Mouse (Mus musculus): ENCODE measurements around the gene Klk1b16. TPM values are rescaled to one million over a fixed set of nuclear protein-coding genes. Genes with fewer than 3 reads are reported as not detected.
"Not testable (repeated sequence)": the region's sequence is repeated elsewhere in the genome, so short reads cannot be mapped to it uniquely, and the experiment has no call there.

Klk1b16 gene
- polyA plus RNA-seq (2014; fragmentation: Nextera tagmentation; extraction: Ambion mirVana), result not detected in 2 replicates

DNA sequence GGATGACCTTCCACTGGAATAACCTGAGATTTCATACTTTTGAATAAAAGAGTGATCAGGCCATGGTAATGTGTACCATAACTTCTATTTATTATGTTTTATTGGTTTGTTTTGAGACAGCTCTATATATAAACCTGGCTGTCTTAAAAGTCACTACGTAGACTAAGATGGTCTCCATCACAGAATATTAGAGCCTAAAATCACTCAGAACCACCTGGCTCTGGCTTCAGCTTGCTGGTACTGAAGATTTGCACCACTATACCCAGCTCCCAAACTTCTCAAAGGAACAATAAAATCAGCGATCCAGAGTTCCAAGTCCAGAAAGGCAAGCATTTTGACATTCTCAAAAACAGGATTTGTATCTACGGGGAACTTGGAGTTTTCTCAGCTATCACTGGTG, at the start of gene Klk1b16:
TSS of gene Klk1b16 (plus strand) at position 301 of the 400 bp plus-strand sequence.
- Histone ChIP-seq H3K4me2 (ENCODE audit: low read length) (no peak within 1 kb of the TSS), H3K4me1 (ENCODE audit: control insufficient read depth in 2 of 2, insufficient read depth in 2 of 2, low read length in 2 of 2) (no peaks in the 10 kb centered on the region), H3K9me3 (ENCODE audit: control insufficient read depth, low read length) (no peaks in the 10 kb centered on the region), H3K4me3 (ENCODE audit: control insufficient read depth in 1 of 2, insufficient read depth in 1 of 2, low read depth in 1 of 2, low read length in 2 of 2) (no peak within 1 kb of the TSS), H3K27me3 (ENCODE audit: control insufficient read depth, insufficient read depth, low read length) (no peaks in the 10 kb centered on the region), H3K27ac (replicated peaks in 1 of 2; ENCODE audit: control insufficient read depth in 1 of 2, insufficient read depth in 1 of 2, low read depth in 2 of 2, low read length in 2 of 2) (no peak within 1 kb of the TSS), H3K36me3 (ENCODE audit: control insufficient read depth, insufficient read depth, low read length) (no peaks in the 10 kb centered on the region), H3K9ac (ENCODE audit: low read length) (no peak within 1 kb of the TSS)
- 83% methylated on average over 3 of the region's 3 CpGs for WGBS
- no peak for ATAC-seq (ENCODE audit: insufficient number of reproducible peaks, insufficient read depth, low FRiP score, low read depth)

DNA sequence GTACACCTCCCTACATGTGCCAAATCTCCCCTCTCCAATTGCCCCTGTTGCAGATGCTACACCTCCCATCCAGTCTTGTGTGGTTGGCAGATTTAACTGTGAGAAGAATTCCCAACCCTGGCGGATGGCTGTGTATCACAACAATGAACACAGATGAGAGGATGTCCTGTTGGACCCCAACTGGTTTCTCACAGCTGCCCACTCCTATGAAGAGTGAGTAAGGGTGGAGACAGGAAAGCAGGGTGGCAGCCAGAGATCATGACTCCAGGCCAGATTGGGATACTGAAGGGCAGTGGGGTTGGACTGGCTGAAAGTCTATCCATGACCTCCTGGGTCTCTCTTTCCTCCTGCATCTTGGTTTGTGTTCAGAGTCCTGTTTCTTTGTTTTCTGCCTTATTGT, 40.5 kb upstream of the Klk1b16 start:
- Histone ChIP-seq H3K27me3 (ENCODE audit: control insufficient read depth, insufficient read depth, low read length) (no peaks in the 10 kb centered on the region), H3K4me2 (ENCODE audit: low read length) (no peak overlapping the region), H3K36me3 (ENCODE audit: control insufficient read depth, insufficient read depth, low read length) (no peaks in the 10 kb centered on the region), H3K9ac (ENCODE audit: low read length) (no peak overlapping the region), H3K4me3 (ENCODE audit: control insufficient read depth in 1 of 2, insufficient read depth in 1 of 2, low read depth in 1 of 2, low read length in 2 of 2) (no peak overlapping the region), H3K9me3 (ENCODE audit: control insufficient read depth, low read length) (no peaks in the 10 kb centered on the region), H3K27ac (replicated peaks in 1 of 2; ENCODE audit: control insufficient read depth in 1 of 2, insufficient read depth in 1 of 2, low read depth in 2 of 2, low read length in 2 of 2) (no peak overlapping the region), H3K4me1 (ENCODE audit: control insufficient read depth in 2 of 2, insufficient read depth in 2 of 2, low read length in 2 of 2) (no peaks in the 10 kb centered on the region)
- WGBS, result 69% methylated on average over 1 of the region's 1 CpGs
- no peak for ATAC-seq (ENCODE audit: insufficient number of reproducible peaks, insufficient read depth, low FRiP score, low read depth)

DNA sequence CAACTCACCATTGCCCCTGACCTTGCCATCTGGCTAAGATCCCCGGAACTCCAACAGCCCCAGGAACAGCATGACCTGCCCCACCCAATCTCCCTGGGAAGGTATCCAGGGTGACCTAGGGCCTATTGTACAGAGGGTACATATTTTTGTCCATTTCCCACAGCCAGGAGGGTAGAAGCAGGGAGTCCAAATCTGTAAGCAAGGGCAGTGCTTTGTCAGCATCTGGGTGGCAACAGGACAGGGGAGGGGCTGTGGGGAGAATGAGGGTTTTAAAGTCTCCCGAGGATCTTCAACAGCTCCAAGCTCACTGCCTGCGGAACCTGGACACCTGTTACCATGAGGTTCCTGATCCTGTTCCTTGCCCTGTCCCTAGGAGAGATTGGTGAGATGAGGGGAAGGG, 34.5 kb upstream of the Klk1b16 start, which contains the start of gene Klk1b21:
TSS of gene Klk1b21 (plus strand) at position 301 of the 400 bp plus-strand sequence.
- not testable (repeated sequence) for H3K27ac ChIP-seq (replicated peaks in 1 of 2; ENCODE audit: control insufficient read depth in 1 of 2, insufficient read depth in 1 of 2, low read depth in 2 of 2, low read length in 2 of 2); H3K4me2 ChIP-seq (ENCODE audit: low read length); H3K9me3 ChIP-seq (ENCODE audit: control insufficient read depth, low read length); H3K9ac ChIP-seq (ENCODE audit: low read length); H3K27me3 ChIP-seq (ENCODE audit: control insufficient read depth, insufficient read depth, low read length); ATAC-seq (ENCODE audit: insufficient number of reproducible peaks, insufficient read depth, low FRiP score, low read depth); H3K4me3 ChIP-seq (ENCODE audit: control insufficient read depth in 1 of 2, insufficient read depth in 1 of 2, low read depth in 1 of 2, low read length in 2 of 2); H3K36me3 ChIP-seq (ENCODE audit: control insufficient read depth, insufficient read depth, low read length); H3K4me1 ChIP-seq (ENCODE audit: control insufficient read depth in 2 of 2, insufficient read depth in 2 of 2, low read length in 2 of 2)
- WGBS, result 71% methylated on average over 3 of the region's 3 CpGs

DNA sequence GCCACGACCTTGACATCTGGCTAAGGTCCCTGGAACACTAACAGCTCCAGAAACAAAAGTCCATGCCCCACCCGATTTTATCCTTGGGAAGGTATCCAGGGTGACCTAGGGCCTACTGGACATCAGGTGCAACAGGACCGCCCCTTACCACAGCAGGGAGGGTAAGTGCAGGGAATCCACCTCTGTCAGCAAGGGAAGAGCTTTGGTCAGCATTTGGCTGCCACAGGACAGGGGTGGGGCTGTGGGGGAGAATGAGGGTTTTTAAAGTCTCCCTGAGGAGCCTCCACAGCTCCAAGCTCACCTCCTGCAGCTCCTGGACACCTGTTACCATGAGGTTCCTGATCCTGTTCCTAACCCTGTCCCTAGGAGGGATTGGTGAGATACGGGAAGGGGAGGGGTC, 24.2 kb upstream of the Klk1b16 start, which contains the start of gene Klk1b22:
TSS of gene Klk1b22 (plus strand) at position 301 of the 400 bp plus-strand sequence.
- H3K9me3 ChIP-seq (ENCODE audit: control insufficient read depth, low read length), result no peaks in the 10 kb centered on the region
- 54% methylated on average over 4 of the region's 4 CpGs for WGBS
- no peak for ATAC-seq (ENCODE audit: insufficient number of reproducible peaks, insufficient read depth, low FRiP score, low read depth)

DNA sequence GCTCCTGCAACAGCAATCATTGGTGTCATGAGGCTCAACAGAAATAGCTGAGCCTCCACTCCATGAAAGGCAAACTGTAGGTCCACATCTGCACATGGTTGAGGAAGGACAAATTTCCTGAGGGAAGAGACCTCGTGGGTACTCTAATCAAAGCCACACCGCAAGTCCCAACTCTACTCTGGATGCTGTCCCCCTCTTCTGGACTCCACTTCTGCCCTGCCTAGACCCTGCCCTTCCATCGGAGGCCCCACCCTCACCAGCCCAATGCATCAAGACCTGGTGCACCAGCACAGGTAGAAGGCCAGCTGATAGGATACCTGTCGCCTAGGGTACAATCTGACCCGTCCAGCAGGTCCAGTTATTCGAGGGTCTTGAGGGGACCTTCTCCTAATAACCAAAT, 13.1 kb upstream of the Klk1b16 start:
- Histone ChIP-seq H3K9ac (ENCODE audit: low read length) (no peak overlapping the region), H3K4me3 (ENCODE audit: control insufficient read depth in 1 of 2, insufficient read depth in 1 of 2, low read depth in 1 of 2, low read length in 2 of 2) (no peak overlapping the region), H3K27ac (replicated peaks in 1 of 2; ENCODE audit: control insufficient read depth in 1 of 2, insufficient read depth in 1 of 2, low read depth in 2 of 2, low read length in 2 of 2) (no peak overlapping the region), H3K27me3 (ENCODE audit: control insufficient read depth, insufficient read depth, low read length) (no peaks in the 10 kb centered on the region), H3K9me3 (ENCODE audit: control insufficient read depth, low read length) (no peaks in the 10 kb centered on the region), H3K4me2 (ENCODE audit: low read length) (no peak overlapping the region), H3K36me3 (ENCODE audit: control insufficient read depth, insufficient read depth, low read length) (no peaks in the 10 kb centered on the region), H3K4me1 (ENCODE audit: control insufficient read depth in 2 of 2, insufficient read depth in 2 of 2, low read length in 2 of 2) (no peaks in the 10 kb centered on the region)
- 83% methylated on average over 6 of the region's 6 CpGs for WGBS
- no peak for ATAC-seq (ENCODE audit: insufficient number of reproducible peaks, insufficient read depth, low FRiP score, low read depth)

More for the DNA sequence above, 24.2 kb upstream of the Klk1b16 start, which contains the start of gene Klk1b22:
- no peak within 1 kb of the TSS for H3K9ac ChIP-seq (ENCODE audit: low read length)
- H3K27ac ChIP-seq (replicated peaks in 1 of 2; ENCODE audit: control insufficient read depth in 1 of 2, insufficient read depth in 1 of 2, low read depth in 2 of 2, low read length in 2 of 2), result no peak within 1 kb of the TSS
- H3K4me2 ChIP-seq (ENCODE audit: low read length), result no peak within 1 kb of the TSS
- no peaks in the 10 kb centered on the region for H3K36me3 ChIP-seq (ENCODE audit: control insufficient read depth, insufficient read depth, low read length)
- H3K27me3 ChIP-seq (ENCODE audit: control insufficient read depth, insufficient read depth, low read length), result no peaks in the 10 kb centered on the region
- no peak within 1 kb of the TSS for H3K4me3 ChIP-seq (ENCODE audit: control insufficient read depth in 1 of 2, insufficient read depth in 1 of 2, low read depth in 1 of 2, low read length in 2 of 2)
- no peaks in the 10 kb centered on the region for H3K4me1 ChIP-seq (ENCODE audit: control insufficient read depth in 2 of 2, insufficient read depth in 2 of 2, low read length in 2 of 2)

DNA sequence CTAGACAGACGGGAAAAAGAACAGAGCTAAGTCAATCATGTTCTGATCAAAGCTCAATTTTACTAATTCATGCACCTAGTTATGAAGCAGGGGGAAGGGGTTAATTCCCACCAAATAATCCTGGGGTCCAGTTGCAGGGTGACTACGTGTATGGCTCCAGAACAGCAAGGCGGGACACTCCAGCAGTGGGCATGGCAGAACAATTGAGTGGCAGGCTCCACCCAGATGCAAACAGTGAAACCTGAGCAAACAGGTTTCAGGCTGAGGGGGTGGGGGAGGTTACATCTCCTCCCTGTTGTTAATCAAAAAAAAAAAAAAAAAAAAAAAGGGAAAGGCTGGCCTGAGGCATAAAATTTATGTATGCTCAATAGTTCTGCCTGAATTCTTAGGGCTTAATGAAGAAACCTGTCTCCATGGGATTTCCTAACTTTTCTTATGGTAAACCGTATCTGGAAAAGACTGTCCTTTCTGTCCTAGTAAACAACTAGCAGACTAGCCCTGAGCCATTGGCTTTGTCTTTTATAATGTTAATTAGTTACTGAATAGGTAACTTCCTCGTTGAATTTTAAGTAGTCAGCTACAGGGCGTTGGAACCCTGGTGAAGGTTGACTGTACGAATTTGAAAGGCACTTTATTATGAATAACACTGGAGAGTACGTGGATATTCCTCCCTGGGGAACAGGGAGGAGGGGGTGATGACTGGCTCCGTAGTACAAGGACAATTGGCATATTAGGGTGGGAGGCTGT, 42.9 kb downstream of the Klk1b16 start:
- H3K27ac ChIP-seq (replicated peaks in 1 of 2; ENCODE audit: control insufficient read depth in 1 of 2, insufficient read depth in 1 of 2, low read depth in 2 of 2, low read length in 2 of 2), result no peak overlapping the region
- WGBS, result 76% methylated on average over 9 of the region's 9 CpGs
- no peaks in the 10 kb centered on the region for H3K27me3 ChIP-seq (ENCODE audit: control insufficient read depth, insufficient read depth, low read length)
- H3K4me3 ChIP-seq (ENCODE audit: control insufficient read depth in 1 of 2, insufficient read depth in 1 of 2, low read depth in 1 of 2, low read length in 2 of 2), result no peak overlapping the region
- no peaks in the 10 kb centered on the region for H3K36me3 ChIP-seq (ENCODE audit: control insufficient read depth, insufficient read depth, low read length)
- no peaks in the 10 kb centered on the region for H3K9me3 ChIP-seq (ENCODE audit: control insufficient read depth, low read length)
- no peak for ATAC-seq (ENCODE audit: insufficient number of reproducible peaks, insufficient read depth, low FRiP score, low read depth)
- H3K4me1 ChIP-seq (ENCODE audit: control insufficient read depth in 2 of 2, insufficient read depth in 2 of 2, low read length in 2 of 2), result no peaks in the 10 kb centered on the region
- H3K4me2 ChIP-seq (ENCODE audit: low read length), result no peak overlapping the region
- no peak overlapping the region for H3K9ac ChIP-seq (ENCODE audit: low read length)

DNA sequence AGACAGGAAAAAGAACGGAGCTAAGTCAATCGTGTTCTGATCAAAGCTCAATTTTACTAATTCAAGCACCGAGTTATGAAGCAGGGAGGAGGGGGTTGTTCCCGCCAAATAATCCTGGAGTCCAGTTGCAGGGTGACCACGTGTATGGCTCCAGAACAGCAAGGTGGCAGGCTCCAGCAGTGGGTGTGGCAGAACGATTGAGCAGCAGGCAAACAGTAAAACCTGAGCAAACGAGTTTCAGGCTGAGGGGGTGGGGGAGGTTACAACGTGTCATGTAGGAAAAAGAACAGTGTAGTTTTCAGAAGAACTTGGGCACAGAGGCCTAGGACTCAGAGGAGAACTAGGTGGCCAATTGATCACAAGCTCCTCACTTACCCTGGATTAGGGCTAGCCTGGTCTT, 49.9 kb downstream of the Klk1b16 start:
- not testable (repeated sequence) for H3K4me1 ChIP-seq (ENCODE audit: control insufficient read depth in 2 of 2, insufficient read depth in 2 of 2, low read length in 2 of 2); H3K4me3 ChIP-seq (ENCODE audit: control insufficient read depth in 1 of 2, insufficient read depth in 1 of 2, low read depth in 1 of 2, low read length in 2 of 2); H3K27me3 ChIP-seq (ENCODE audit: control insufficient read depth, insufficient read depth, low read length); H3K9ac ChIP-seq (ENCODE audit: low read length); H3K9me3 ChIP-seq (ENCODE audit: control insufficient read depth, low read length); H3K4me2 ChIP-seq (ENCODE audit: low read length); H3K36me3 ChIP-seq (ENCODE audit: control insufficient read depth, insufficient read depth, low read length); ATAC-seq (ENCODE audit: insufficient number of reproducible peaks, insufficient read depth, low FRiP score, low read depth); H3K27ac ChIP-seq (replicated peaks in 1 of 2; ENCODE audit: control insufficient read depth in 1 of 2, insufficient read depth in 1 of 2, low read depth in 2 of 2, low read length in 2 of 2)
- 62% methylated on average over 8 of the region's 8 CpGs for WGBS

DNA sequence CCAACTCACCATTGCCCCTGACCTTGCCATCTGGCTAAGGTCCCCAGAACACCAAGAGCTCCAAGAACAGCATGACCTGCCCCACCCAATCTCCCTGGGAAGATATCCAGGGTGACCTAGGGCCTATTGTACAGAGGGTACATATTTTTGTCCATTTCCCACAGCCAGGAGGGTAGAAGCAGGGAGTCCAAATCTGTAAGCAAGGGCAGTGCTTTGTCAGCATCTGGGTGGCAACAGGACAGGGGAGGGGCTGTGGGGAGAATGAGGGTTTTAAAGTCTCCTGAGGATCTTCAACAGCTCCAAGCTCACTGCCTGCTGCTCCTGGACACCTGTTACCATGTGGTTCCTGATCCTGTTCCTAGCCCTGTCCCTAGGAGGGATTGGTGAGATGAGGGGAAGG, 51.4 kb downstream of the Klk1b16 start, which contains the start of gene Klk1b24:
TSS of gene Klk1b24 (plus strand) at position 301 of the 400 bp plus-strand sequence.
- ATAC-seq (ENCODE audit: insufficient number of reproducible peaks, insufficient read depth, low FRiP score, low read depth); H3K4me2 ChIP-seq (ENCODE audit: low read length); H3K27ac ChIP-seq (replicated peaks in 1 of 2; ENCODE audit: control insufficient read depth in 1 of 2, insufficient read depth in 1 of 2, low read depth in 2 of 2, low read length in 2 of 2): not testable (repeated sequence)

More for the DNA sequence above, 51.4 kb downstream of the Klk1b16 start, which contains the start of gene Klk1b24:
- not testable (repeated sequence) for H3K36me3 ChIP-seq (ENCODE audit: control insufficient read depth, insufficient read depth, low read length); H3K9ac ChIP-seq (ENCODE audit: low read length); H3K4me3 ChIP-seq (ENCODE audit: control insufficient read depth in 1 of 2, insufficient read depth in 1 of 2, low read depth in 1 of 2, low read length in 2 of 2); H3K4me1 ChIP-seq (ENCODE audit: control insufficient read depth in 2 of 2, insufficient read depth in 2 of 2, low read length in 2 of 2); H3K9me3 ChIP-seq (ENCODE audit: control insufficient read depth, low read length); H3K27me3 ChIP-seq (ENCODE audit: control insufficient read depth, insufficient read depth, low read length)
